In genomic region chr4:135929828-135930227, GRCm38 (mm10) we compare ENCODE assay signal across 20 mouse cellular contexts. TPM values are rescaled to one million over a fixed set of nuclear protein-coding genes. Genes with fewer than 3 reads are reported as not detected.
"Had no signal": no experiment of that assay in that cellular context is flagged by ENCODE, and none has a peak within 500 bp of the region (broad histone marks: within the 10 kb centered on the region; RNA-seq: fewer than 3 reads in every experiment).

No protein-coding gene starts in this region.

- H3K4me2 ChIP-seq: lung, embryonic 14.5 days; midbrain, embryonic 12.5 days; neural tube, embryonic 13.5 days; neural tube, embryonic 15.5 days; stomach, embryonic 15.5 days had no signal

- H3K27ac ChIP-seq: liver, embryonic 14.5 days; midbrain, embryonic 10.5 days; midbrain, embryonic 12.5 days; neural tube, embryonic 13.5 days; neural tube, embryonic 15.5 days; stomach, embryonic 15.5 days had no signal

- ATAC-seq: midbrain, embryonic 16.5 days had no signal

- H3K4me1 ChIP-seq: midbrain, embryonic 10.5 days; midbrain, embryonic 12.5 days; neural tube, embryonic 13.5 days; neural tube, embryonic 15.5 days; stomach, embryonic 15.5 days had no signal

- H3K27me3 ChIP-seq: midbrain, embryonic 12.5 days; neural tube, embryonic 13.5 days; neural tube, embryonic 15.5 days; stomach, embryonic 15.5 days had no signal

- H3K9me3 ChIP-seq: midbrain, embryonic 10.5 days; midbrain, embryonic 12.5 days; neural tube, embryonic 13.5 days; neural tube, embryonic 15.5 days; stomach, embryonic 15.5 days had no signal

- DNase-seq: lung, adult 18-20 months; lung, embryonic 14.5 days; lung, postnatal 10 days; lung, postnatal 4 days; midbrain, embryonic 14.5 days; retina, postnatal 1 day; right cerebral cortex, adult 18-20 months; right cerebral cortex, postnatal 25 days; spleen, adult 18-20 months; thymus, adult 2 months; thymus, postnatal 25 days; thymus, postnatal 4 days had no signal

- H3K4me3 ChIP-seq: midbrain, embryonic 10.5 days; midbrain, embryonic 12.5 days; myocyte; neural tube, embryonic 13.5 days; neural tube, embryonic 15.5 days; stomach, embryonic 15.5 days had no signal

- H3K9ac ChIP-seq: liver, embryonic 14.5 days; lung, embryonic 14.5 days; midbrain, embryonic 12.5 days; neural tube, embryonic 13.5 days; neural tube, embryonic 15.5 days; stomach, embryonic 15.5 days had no signal

RNA-seq across cellular contexts. Expression of gene Cnr2, which starts 34.6 kb away (rescaled TPM):
- polyA plus RNA-seq: myocyte had no signal
